Mouse (Mus musculus) ES-Bruce4 (cell line): ENCODE measurements around the gene Mast3. TPM values are rescaled to one million over a fixed set of nuclear protein-coding genes. Genes with fewer than 3 reads are reported as not detected.

Experiments used
- H3K27ac ChIP-seq: 2 replicates; pipeline ENCODE4 v1.5.1; 2012; ENCODE audit warnings: low read length, inconsistent platforms; ENCODE audit not compliant: insufficient read depth
- H3K27me3 ChIP-seq: 2 replicates; pipeline ENCODE4 v1.6.1; 2012; ENCODE audit warnings: mild to moderate bottlenecking, low read length, inconsistent platforms; ENCODE audit not compliant: control insufficient read depth, poor library complexity, insufficient read depth, severe bottlenecking
- H3K36me3 ChIP-seq: 2 replicates; pipeline ENCODE4 v1.6.1; 2012; ENCODE audit warnings: inconsistent platforms, mild to moderate bottlenecking, low read length, moderate library complexity; ENCODE audit not compliant: control insufficient read depth, poor library complexity, insufficient read depth, severe bottlenecking
- H3K4me1 ChIP-seq: one replicate; pipeline ENCODE4 v1.8.1; 2011; ENCODE audit warnings: low read length; ENCODE audit not compliant: control insufficient read depth, insufficient read depth
- H3K4me3 ChIP-seq: 2 replicates; pipeline ENCODE4 v1.5.1; 2011; ENCODE audit warnings: low read depth, mild to moderate bottlenecking, low read length
- H3K9ac ChIP-seq: 2 replicates; pipeline ENCODE4 v1.6.1; 2012; ENCODE audit warnings: low read depth, mild to moderate bottlenecking, inconsistent platforms; ENCODE audit not compliant: poor library complexity, severe bottlenecking
- H3K9me3 ChIP-seq: replicated peaks from 2 replicates; pipeline ENCODE4 v1.6.1; 2012; ENCODE audit warnings: mild to moderate bottlenecking, low read length, inconsistent platforms; ENCODE audit not compliant: control insufficient read depth, poor library complexity, insufficient read depth, severe bottlenecking
- CTCF ChIP-seq: IDR thresholded peaks from one replicate; pipeline ENCODE4 v1.8.1; 2011; ENCODE audit warnings: low read depth, low read length
- EP300 ChIP-seq: IDR thresholded peaks from 2 replicates; pipeline ENCODE4 v1.6.1; 2011; ENCODE audit warnings: low read depth, low read length; ENCODE audit not compliant: insufficient read depth
- POLR2A ChIP-seq: IDR thresholded peaks from one replicate; pipeline ENCODE4 v1.8.1; 2011; ENCODE audit warnings: low read length; ENCODE audit not compliant: insufficient read depth
- polyA plus RNA-seq: library from polyadenylated mRNA; stranded (reverse); fragments of >200 nt; gene quantifications from 2 replicates; pipeline ENCODE4 v1.2.4, GENCODE M21; 2011; ENCODE audit warnings: low read depth; ENCODE audit not compliant: missing spikeins, insufficient read depth, insufficient read length

Gene Mast3
- polyA plus RNA-seq, 1 experiment: 10.9 TPM

- Histone ChIP-seq H3K9me3 (no peaks in the 10 kb centered on the region), H3K36me3 (peaks cover 14% of the 10 kb centered on the region), H3K4me3 (no peak overlapping the region), H3K9ac (no peak overlapping the region), H3K4me1 (no peaks in the 10 kb centered on the region), H3K27ac (no peak overlapping the region), H3K27me3 (no peaks in the 10 kb centered on the region)
- TF ChIP-seq CTCF: no peak
- TF ChIP-seq POLR2A: no peak
- no peak for TF ChIP-seq EP300
These were observed 31.8 kb upstream of the Mast3 start for GRCm38 (mm10) chr8:70836666-70837065.

DNA sequence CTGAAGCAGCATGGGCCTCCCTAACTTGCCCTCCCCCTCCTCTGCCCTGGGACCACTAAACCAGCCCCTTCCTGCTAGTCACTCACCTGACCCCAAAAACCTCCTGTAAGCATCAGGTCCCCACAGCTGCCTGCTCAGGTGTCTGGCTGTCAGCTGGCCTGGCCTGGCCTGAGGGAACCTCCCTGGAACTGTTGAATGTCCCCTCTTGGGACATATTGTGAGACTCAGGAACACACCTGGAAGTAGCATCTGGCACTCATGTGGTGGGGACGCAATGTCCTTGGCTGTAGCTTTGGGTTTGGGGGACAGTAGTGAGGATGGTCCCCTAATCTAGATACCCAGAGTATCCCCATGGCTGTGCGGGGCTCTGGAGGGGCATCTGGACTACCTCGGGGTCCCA is 29.2 kb upstream of the Mast3 start:
- Histone ChIP-seq H3K27ac (no peak overlapping the region), H3K36me3 (peaks cover 14% of the 10 kb centered on the region), H3K4me3 (no peak overlapping the region), H3K9ac (no peak overlapping the region), H3K27me3 (no peaks in the 10 kb centered on the region), H3K4me1 (no peaks in the 10 kb centered on the region), H3K9me3 (no peaks in the 10 kb centered on the region)
- TF ChIP-seq POLR2A (no peak), EP300 (no peak), CTCF (no peak)

DNA sequence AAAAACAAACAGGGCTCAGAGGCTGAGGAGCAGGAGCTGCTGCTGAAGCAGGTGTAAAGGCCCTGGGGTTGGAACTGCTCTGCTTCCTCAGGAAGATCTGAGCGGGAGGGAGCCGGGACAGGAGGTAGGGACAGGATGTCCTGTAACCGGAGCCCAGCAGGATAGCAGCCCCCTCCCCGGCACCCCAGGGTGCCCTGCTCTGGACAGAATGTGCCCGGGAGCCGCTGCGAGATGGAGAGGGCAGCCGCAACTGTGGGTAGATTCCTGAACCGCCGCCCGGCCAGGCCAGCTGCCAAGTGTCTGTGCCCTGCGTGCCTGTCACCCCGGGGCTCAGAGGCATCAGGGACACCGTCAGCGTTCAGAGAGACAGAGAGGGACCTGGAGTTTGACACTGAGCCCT is 28.7 kb upstream of the Mast3 start:
- no peaks in the 10 kb centered on the region for H3K9me3 ChIP-seq
- H3K4me1 ChIP-seq: no peaks in the 10 kb centered on the region
- peaks cover 14% of the 10 kb centered on the region for H3K36me3 ChIP-seq
- no peak overlapping the region for H3K27ac ChIP-seq
- no peak overlapping the region for H3K9ac ChIP-seq
- no peak overlapping the region; the same call in 1 of the 2 replicates for H3K4me3 ChIP-seq
- TF ChIP-seq POLR2A (no peak), CTCF (no peak), EP300 (no peak)
- H3K27me3 ChIP-seq: no peaks in the 10 kb centered on the region

DNA sequence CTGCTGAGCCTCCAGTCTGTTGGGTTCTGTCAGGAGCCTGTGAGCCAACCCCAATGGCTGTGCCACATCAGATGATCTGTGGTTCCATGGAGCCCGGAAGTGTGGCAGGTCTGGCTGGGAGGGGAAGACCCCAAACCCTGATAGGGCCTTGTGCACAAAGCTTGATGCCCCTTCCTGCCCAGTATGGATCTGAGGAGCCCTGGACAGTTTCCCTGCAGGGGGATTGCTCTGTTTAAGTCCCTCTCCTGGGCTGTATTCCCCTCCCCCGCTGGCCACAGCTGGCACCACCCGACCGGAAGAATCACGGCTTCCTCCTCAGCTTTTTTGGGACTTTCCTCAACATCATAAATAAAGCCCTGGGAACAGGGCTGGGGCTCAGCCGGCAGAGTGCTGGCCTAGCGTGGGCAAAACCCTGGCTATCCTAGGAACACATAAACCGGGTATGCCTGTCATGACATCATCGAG is 28.2 kb upstream of the Mast3 start:
- H3K27ac ChIP-seq: no peak overlapping the region
- TF ChIP-seq CTCF: no peak
- no peak for TF ChIP-seq POLR2A
- no peak for TF ChIP-seq EP300
- no peaks in the 10 kb centered on the region for H3K4me1 ChIP-seq
- H3K9ac ChIP-seq: no peak overlapping the region
- H3K27me3 ChIP-seq: no peaks in the 10 kb centered on the region
- H3K9me3 ChIP-seq: no peaks in the 10 kb centered on the region
- H3K36me3 ChIP-seq: peaks cover 14% of the 10 kb centered on the region
- no peak overlapping the region for H3K4me3 ChIP-seq

- Histone ChIP-seq H3K4me1 (no peaks in the 10 kb centered on the region), H3K27ac (no peak overlapping the region), H3K27me3 (no peaks in the 10 kb centered on the region), H3K9ac (no peak overlapping the region), H3K36me3 (peaks cover 14% of the 10 kb centered on the region), H3K9me3 (no peaks in the 10 kb centered on the region), H3K4me3 (no peak overlapping the region)
- TF ChIP-seq POLR2A (no peak), CTCF (no peak), EP300 (no peak)
These were observed 27.5 kb upstream of the Mast3 start for GRCm38 (mm10) chr8:70832371-70832770.

- no peak overlapping the region for H3K4me3 ChIP-seq
- no peaks in the 10 kb centered on the region for H3K27me3 ChIP-seq
- no peak overlapping the region for H3K9ac ChIP-seq
- H3K9me3 ChIP-seq: no peaks in the 10 kb centered on the region
- H3K36me3 ChIP-seq: peaks cover 10% of the 10 kb centered on the region
- TF ChIP-seq EP300: no peak
- no peak for TF ChIP-seq CTCF
- TF ChIP-seq POLR2A: no peak
- H3K27ac ChIP-seq: no peak overlapping the region
- no peaks in the 10 kb centered on the region for H3K4me1 ChIP-seq
These were observed 26.7 kb upstream of the Mast3 start for GRCm38 (mm10) chr8:70831517-70831916.
